Mouse (Mus musculus) MEL (cell line): ENCODE data around the gene Wnk4. TPM values are rescaled to one million over a fixed set of nuclear protein-coding genes. Genes with fewer than 3 reads are reported as not detected.

Source experiments
- DNase-seq: peaks from one replicate; pipeline ENCODE4 v3.0.0; 2011; ENCODE audit warnings: low read depth, low spot score
- H3K27ac ChIP-seq: 2 replicates; pipeline ENCODE4 v1.5.1; 2012; ENCODE audit warnings: low read depth, mild to moderate bottlenecking, control low read depth, low read length, moderate library complexity; ENCODE audit not compliant: control insufficient read depth
- H3K27me3 ChIP-seq, 2 experiments: fragments of 150-350 bp in 1 of 2; sonication (generic) in 1 of 2; 2 replicates each; pipeline ENCODE4 v1.6.1; 2012; ENCODE audit warnings: low read length in 2 of 2, mild to moderate bottlenecking in 2 of 2, improper control_type of control experiment in 1 of 2, moderate library complexity in 1 of 2; ENCODE audit not compliant: insufficient read depth in 2 of 2, control insufficient read depth in 1 of 2
- H3K36me3 ChIP-seq, 2 experiments: 2 replicates each; pipeline ENCODE4 v1.6.1; 2012 to 2014; ENCODE audit warnings: low read length in 2 of 2, improper control_type of control experiment in 1 of 2, inconsistent platforms in 1 of 2, mild to moderate bottlenecking in 1 of 2; ENCODE audit not compliant: insufficient read depth in 2 of 2, control insufficient read depth in 1 of 2
- H3K4me1 ChIP-seq, 2 experiments: fragments of 150-350 bp in 1 of 2; sonication (generic) in 1 of 2; 2 replicates each; pipeline ENCODE4 v1.6.1; 2012; ENCODE audit warnings: low read length in 2 of 2, improper control_type of control experiment in 1 of 2, mild to moderate bottlenecking in 1 of 2; ENCODE audit not compliant: insufficient read depth in 2 of 2, control insufficient read depth in 1 of 2
- H3K4me3 ChIP-seq, 2 experiments: fragments of 150-350 bp in 1 of 2; sonication (generic) in 1 of 2; 2 replicates each; pipeline ENCODE4 v1.5.1; 2012; ENCODE audit warnings: low read depth in 2 of 2, low read length in 2 of 2, mild to moderate bottlenecking in 2 of 2, moderate library complexity in 2 of 2, control low read depth in 1 of 2, improper control_type of control experiment in 1 of 2; ENCODE audit not compliant: control insufficient read depth in 1 of 2, insufficient read depth in 1 of 2
- H3K79me2 ChIP-seq: 2 replicates; pipeline ENCODE4 v1.6.1; 2012; ENCODE audit warnings: mild to moderate bottlenecking, low read length, moderate library complexity; ENCODE audit not compliant: control insufficient read depth, poor library complexity, insufficient read depth
- H3K9ac ChIP-seq: 2 replicates; pipeline ENCODE4 v1.6.1; 2012; ENCODE audit warnings: low read depth, mild to moderate bottlenecking, control low read depth, low read length, moderate library complexity; ENCODE audit not compliant: control insufficient read depth, poor library complexity, severe bottlenecking
- H3K9me3 ChIP-seq: fragments of 150-350 bp; sonication (generic); replicated peaks from 2 replicates; pipeline ENCODE4 v1.6.1; 2012; ENCODE audit warnings: mild to moderate bottlenecking, low read length, improper control_type of control experiment, moderate library complexity; ENCODE audit not compliant: insufficient read depth
- BHLHE40 ChIP-seq: IDR thresholded peaks from 2 replicates; pipeline ENCODE4 v1.6.1; 2012; ENCODE audit warnings: low read depth, mild to moderate bottlenecking, inconsistent platforms, low read length, improper control_type of control experiment, borderline replicate concordance
- CHD1 ChIP-seq: IDR thresholded peaks from 2 replicates; pipeline ENCODE4 v1.6.1; 2012; ENCODE audit warnings: low read depth, mild to moderate bottlenecking, inconsistent platforms, low read length, improper control_type of control experiment
- CHD2 ChIP-seq: IDR thresholded peaks from 2 replicates; pipeline ENCODE4 v1.6.1; 2011; ENCODE audit warnings: low read length, improper control_type of control experiment
- E2F4 ChIP-seq: IDR thresholded peaks from 2 replicates; pipeline ENCODE4 v1.6.1; 2011; ENCODE audit warnings: low read depth, low read length, improper control_type of control experiment, borderline replicate concordance
- GATA1 ChIP-seq: IDR thresholded peaks from 2 replicates; pipeline ENCODE4 v1.6.1; 2011; ENCODE audit warnings: low read depth, low read length, improper control_type of control experiment
- JUND ChIP-seq: IDR thresholded peaks from 2 replicates; pipeline ENCODE4 v1.6.1; 2011; ENCODE audit warnings: low read depth, mild to moderate bottlenecking, improper control_type of control experiment, low read length
- KAT2A ChIP-seq: conservative IDR thresholded peaks from 2 replicates; pipeline ENCODE4 v1.6.1; 2012; ENCODE audit warnings: low read depth, low read length, improper control_type of control experiment, inconsistent platforms
- MAX ChIP-seq: IDR thresholded peaks from 2 replicates; pipeline ENCODE4 v1.6.1; 2011; ENCODE audit warnings: low read length, improper control_type of control experiment
- MAZ ChIP-seq: IDR thresholded peaks from 2 replicates; pipeline ENCODE4 v1.6.1; 2012; ENCODE audit warnings: low read depth, mild to moderate bottlenecking, inconsistent platforms, low read length, improper control_type of control experiment
- MEF2A ChIP-seq: IDR thresholded peaks from 2 replicates; pipeline ENCODE4 v1.6.1; 2014; ENCODE audit warnings: low read depth, mild to moderate bottlenecking, inconsistent platforms, low read length, improper control_type of control experiment; ENCODE audit not compliant: poor library complexity, insufficient replicate concordance, severe bottlenecking; ENCODE audit errors: extremely low read depth
- MXI1 ChIP-seq: IDR thresholded peaks from 2 replicates; pipeline ENCODE4 v1.6.1; 2011; ENCODE audit warnings: mild to moderate bottlenecking, low read depth, low read length, improper control_type of control experiment
- MYB ChIP-seq: IDR thresholded peaks from 2 replicates; pipeline ENCODE4 v1.6.1; 2011; ENCODE audit warnings: mild to moderate bottlenecking, low read depth, low read length, improper control_type of control experiment
- MYC ChIP-seq: IDR thresholded peaks from 2 replicates; pipeline ENCODE4 v1.6.1; 2011; ENCODE audit warnings: low read depth, mild to moderate bottlenecking, low read length, improper control_type of control experiment, moderate library complexity
- NELFE ChIP-seq: IDR thresholded peaks from 2 replicates; pipeline ENCODE4 v1.6.1; 2011; ENCODE audit warnings: low read depth, low read length, improper control_type of control experiment
- POLR2A ChIP-seq, 2 experiments: IDR thresholded peaks; 2 replicates each; pipeline ENCODE4 v1.6.1; 2011 to 2012; ENCODE audit warnings: low read length in 2 of 2, mild to moderate bottlenecking in 2 of 2, control low read depth in 1 of 2, improper control_type of control experiment in 1 of 2, low read depth in 1 of 2, moderate library complexity in 1 of 2; ENCODE audit not compliant: control insufficient read depth in 1 of 2, insufficient read depth in 1 of 2, poor library complexity in 1 of 2
- POLR2AphosphoS2 ChIP-seq: IDR thresholded peaks from 2 replicates; pipeline ENCODE4 v1.6.1; 2011; ENCODE audit warnings: low read length, improper control_type of control experiment
- RAD21 ChIP-seq: IDR thresholded peaks from 2 replicates; pipeline ENCODE4 v1.6.1; 2011; ENCODE audit warnings: mild to moderate bottlenecking, low read depth, low read length, improper control_type of control experiment
- SMC3 ChIP-seq: IDR thresholded peaks from 2 replicates; pipeline ENCODE4 v1.6.1; 2011; ENCODE audit warnings: low read depth, low read length, improper control_type of control experiment
- TAL1 ChIP-seq: IDR thresholded peaks from 2 replicates; pipeline ENCODE4 v1.6.1; 2012; ENCODE audit warnings: mild to moderate bottlenecking, inconsistent platforms, low read length, moderate library complexity, mixed read lengths
- TBP ChIP-seq: IDR thresholded peaks from 2 replicates; pipeline ENCODE4 v1.8.0; 2011; ENCODE audit warnings: low read depth, low read length, improper control_type of control experiment
- TCF12 ChIP-seq: IDR thresholded peaks from 2 replicates; pipeline ENCODE4 v1.6.1; 2014; ENCODE audit warnings: low read depth, mild to moderate bottlenecking, inconsistent platforms, low read length, improper control_type of control experiment, moderate library complexity
- UBTF ChIP-seq: IDR thresholded peaks from 2 replicates; pipeline ENCODE4 v1.6.1; 2012; ENCODE audit warnings: low read depth, mild to moderate bottlenecking, inconsistent platforms, low read length, improper control_type of control experiment, moderate library complexity, borderline replicate concordance; ENCODE audit not compliant: insufficient read depth
- ZKSCAN1 ChIP-seq: IDR thresholded peaks from 2 replicates; pipeline ENCODE4 v1.6.1; 2012; ENCODE audit warnings: low read depth, mild to moderate bottlenecking, inconsistent platforms, low read length, improper control_type of control experiment, moderate library complexity
- ZMIZ1 ChIP-seq: IDR thresholded peaks from 2 replicates; pipeline ENCODE4 v1.6.1; 2012; ENCODE audit warnings: low read depth, mild to moderate bottlenecking, inconsistent platforms, low read length, improper control_type of control experiment, moderate library complexity
- ZNF384 ChIP-seq: IDR thresholded peaks from 2 replicates; pipeline ENCODE4 v1.6.1; 2012; ENCODE audit warnings: low read depth, mild to moderate bottlenecking, inconsistent platforms, low read length, improper control_type of control experiment
- polyA plus RNA-seq, 2 experiments: library from polyadenylated mRNA; stranded (reverse) in 1 of 2; unstranded in 1 of 2; fragments of >175 nt in 1 of 2; fragments of >200 nt in 1 of 2; gene quantifications; 2 replicates each; pipeline versions ENCODE4 v1.2.1 to v1.2.4; 2012; ENCODE audit warnings: low replicate concordance in 2 of 2, low read depth in 1 of 2; ENCODE audit not compliant: insufficient read length in 2 of 2, insufficient read depth in 1 of 2, missing spikeins in 1 of 2
- total RNA-seq: library from RNA; depleted of rRNA; stranded (reverse); fragments of 300-350 nt; gene quantifications from 2 replicates; pipeline ENCODE4 v1.2.3, GENCODE M21; 2012

Gene Wnk4
- total and polyA plus RNA-seq, 3 experiments = 0.92 to 3.4 TPM; not detected in 1

DNA sequence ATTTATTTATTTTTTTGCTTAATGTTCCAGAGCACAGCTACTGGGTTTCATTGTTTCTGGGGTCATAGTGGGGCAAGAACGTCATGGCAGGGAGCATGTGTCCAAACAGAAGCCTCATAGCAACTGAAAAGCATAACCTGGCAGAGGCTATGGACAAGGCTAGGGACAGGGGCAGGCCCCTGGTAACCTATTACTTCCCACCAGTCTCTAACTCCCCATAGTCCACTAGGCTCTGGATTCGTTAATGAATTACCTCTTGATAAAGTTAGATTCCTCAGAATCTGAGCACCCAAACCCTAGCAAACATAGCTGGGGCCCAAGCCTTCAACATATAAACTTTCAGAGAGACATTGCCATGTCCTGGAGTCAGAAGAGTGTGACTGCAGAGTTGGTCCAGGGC lies 9.3 kb upstream of the Wnk4 start:
- Histone ChIP-seq H3K36me3 (peaks cover 0 to 10% of the 10 kb centered on the region in 2 experiments; a peak in 2 of 4 replicates), H3K9me3 (no peaks in the 10 kb centered on the region), H3K27ac (no peak overlapping the region), H3K27me3 (no peaks in the 10 kb centered on the region), H3K4me1 (peaks cover 0 to 5% of the 10 kb centered on the region in 2 experiments; a peak in 1 of 4 replicates), H3K4me3 (no peak overlapping the region), H3K9ac (no peak overlapping the region), H3K79me2 (peaks cover 7% of the 10 kb centered on the region)
- TF ChIP-seq POLR2AphosphoS2 = no peak
- no peak for TF ChIP-seq E2F4
- no peak for TF ChIP-seq ZMIZ1
- TF ChIP-seq UBTF = no peak
- TF ChIP-seq GATA1 = no peak
- TF ChIP-seq CHD2 = no peak
- no peak for TF ChIP-seq JUND
- TF ChIP-seq MAZ = no peak
- TF ChIP-seq MEF2A = no peak
- no peak for DNase-seq

DNA sequence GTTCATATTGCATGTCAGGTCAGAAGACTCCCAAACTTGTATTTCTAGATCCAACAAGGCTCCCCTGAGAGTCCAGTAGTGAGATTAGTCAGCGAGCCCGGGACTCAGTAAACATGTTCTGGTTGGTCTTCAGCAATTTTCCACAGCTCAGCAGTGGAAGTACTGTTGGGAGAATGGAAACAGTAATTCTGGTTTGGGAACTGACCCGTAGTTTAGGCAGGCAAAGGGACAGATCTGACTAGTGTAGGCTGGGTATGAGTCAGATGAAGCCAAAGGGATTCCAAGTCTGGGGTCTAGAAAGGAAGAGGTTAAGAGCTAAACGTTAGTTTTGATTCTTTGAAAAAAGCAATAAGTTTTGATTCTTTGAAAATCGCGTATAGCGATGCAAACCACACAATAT lies 7.4 kb upstream of the Wnk4 start:
- Histone ChIP-seq H3K27me3 (no peaks in the 10 kb centered on the region), H3K36me3 (peaks cover 0 to 10% of the 10 kb centered on the region in 2 experiments; a peak in 2 of 4 replicates), H3K27ac (peak overlapping the region; percentile 59), H3K4me3 (peak overlapping the region; percentile 80 to 93), H3K4me1 (peaks cover 0 to 5% of the 10 kb centered on the region in 2 experiments; a peak in 1 of 4 replicates), H3K9me3 (no peaks in the 10 kb centered on the region), H3K9ac (peak overlapping the region; percentile 95)
- TF ChIP-seq UBTF = no peak
- no peak for TF ChIP-seq SMC3
- no peak for TF ChIP-seq POLR2A (IDR thresholded peaks at IDR 0.05; ENCODE audit: control insufficient read depth in 1 of 2, insufficient read depth in 1 of 2, low read depth in 1 of 2, low read length in 2 of 2, poor library complexity in 1 of 2)
- TF ChIP-seq KAT2A = no peak
- no peak for TF ChIP-seq TAL1
- TF ChIP-seq ZMIZ1 = no peak
- TF ChIP-seq ZKSCAN1 = no peak
- no peak for TF ChIP-seq MAZ
- no peak for TF ChIP-seq TCF12
- TF ChIP-seq MXI1 = no peak
- no peak for TF ChIP-seq TBP
- no peak for TF ChIP-seq RAD21
- no peak for TF ChIP-seq BHLHE40
- TF ChIP-seq MYB = no peak
- TF ChIP-seq CHD1 = no peak
- no peak for TF ChIP-seq ZNF384
- TF ChIP-seq MYC = no peak
- TF ChIP-seq NELFE = no peak
- no peak for TF ChIP-seq POLR2AphosphoS2
- TF ChIP-seq MAX = no peak
- TF ChIP-seq, all 39 proteins: peak for 0
- peak; percentile 73 for DNase-seq
- peaks cover 7% of the 10 kb centered on the region for H3K79me2 ChIP-seq
